Mouse (Mus musculus) layer of hippocampus, postnatal 36 days (tissue): ENCODE results near the gene Dock10. TPM values are rescaled to one million over a fixed set of nuclear protein-coding genes. Genes with fewer than 3 reads are reported as not detected.

ENCODE experiments used
- DNase-seq, 2 experiments: peaks; one replicate each; pipeline ENCODE4 v3.0.0; 2022
- total RNA-seq, 2 experiments: library from RNA; stranded (reverse); gene quantifications; 2 replicates each; pipeline ENCODE4 v1.2.3; 2021

Dock10 gene
- total RNA-seq, 2 experiments from 2014 or later, result 86.0 to 111 TPM

GRCm38 (mm10) chr1:80459477-80459876 lies 298.9 kb downstream of the Dock10 start:
- no peak for DNase-seq

DNA sequence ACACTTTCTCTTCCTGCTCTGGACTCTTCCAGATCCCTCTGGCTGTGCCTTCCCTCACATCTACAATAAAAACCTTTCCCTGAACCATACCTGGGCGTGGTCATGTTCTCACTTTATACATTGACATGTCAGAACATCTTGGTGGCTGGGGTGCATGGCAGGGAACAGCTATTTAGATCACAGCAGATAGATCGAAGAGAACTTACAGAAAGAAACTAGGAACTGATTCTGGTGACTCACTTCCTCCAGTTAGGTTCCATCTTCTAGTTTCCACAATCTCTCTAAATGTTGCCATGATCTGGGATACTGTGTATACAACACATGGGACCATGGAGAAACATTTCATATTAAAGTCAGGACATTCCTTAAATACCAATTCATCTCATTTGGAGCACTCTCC lies 304.4 kb downstream of the Dock10 start:
- DNase-seq, result no peak

DNA sequence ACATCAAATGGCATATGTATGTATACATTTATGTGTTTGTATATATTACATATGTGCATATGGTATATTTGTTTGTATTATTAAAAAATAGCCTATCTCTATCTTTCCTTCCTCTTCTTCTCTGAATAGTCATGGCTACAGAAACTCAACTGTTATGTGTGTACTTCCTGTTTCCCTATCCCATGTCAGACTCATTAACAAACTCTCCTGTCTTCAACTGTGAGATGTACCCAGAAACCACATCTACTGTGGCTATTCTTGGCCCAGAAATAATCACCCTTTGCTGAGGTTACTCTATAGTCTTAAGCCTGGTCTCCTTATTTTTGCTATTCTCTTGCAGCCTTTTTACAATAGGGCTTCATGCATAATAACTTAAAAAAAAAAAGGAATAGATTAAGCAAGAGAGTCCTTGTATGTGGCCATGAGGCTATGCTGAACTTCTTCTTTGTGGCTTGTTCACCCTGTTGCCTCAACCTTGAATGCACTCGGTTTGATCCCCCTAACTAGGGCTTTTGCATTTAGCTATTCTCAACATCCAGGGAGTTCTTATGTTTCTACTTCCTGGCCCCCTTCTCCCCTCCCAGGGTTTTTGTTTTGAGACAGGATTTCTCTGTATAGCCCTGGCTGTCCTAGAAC lies 306.3 kb downstream of the Dock10 start:
- DNase-seq, result no peak
